Mouse (Mus musculus) kidney, postnatal 0 days (tissue): ENCODE data around the gene Trim47. TPM values are rescaled to one million over a fixed set of nuclear protein-coding genes. Genes with fewer than 3 reads are reported as not detected.
A peak's percentile ranks its signal among the peaks of the same experiment; 100 is the strongest.

Source experiments
- ATAC-seq: fragments of 200-750 bp; cut with Nextera tagmentation; replicated peaks from 2 replicates; pipeline ENCODE4 v1.8.0; 2017; ENCODE audit warnings: low read depth, moderate number of reproducible peaks, moderate TSS enrichment, moderate library complexity; ENCODE audit not compliant: low FRiP score
- DNase-seq: peaks from one replicate; pipeline ENCODE4 v3.0.0-alpha.2; 2016; ENCODE audit warnings: low spot score
- H3K27ac ChIP-seq: fragments of 300-500 bp; sonication (generic); 2 replicates; pipeline ENCODE4 v1.5.1; 2014; ENCODE audit warnings: mild to moderate bottlenecking
- H3K27me3 ChIP-seq: fragments of 300-500 bp; sonication (generic); 2 replicates; pipeline ENCODE4 v1.6.1; 2014; ENCODE audit warnings: low read length, mixed read lengths; ENCODE audit not compliant: insufficient read depth
- H3K36me3 ChIP-seq: fragments of 300-500 bp; sonication (generic); 2 replicates; pipeline ENCODE4 v1.6.1; 2014; ENCODE audit warnings: low read length, mixed read lengths; ENCODE audit not compliant: insufficient read depth
- H3K4me1 ChIP-seq: fragments of 300-500 bp; sonication (generic); replicated peaks from 2 replicates; pipeline ENCODE4 v1.6.1; 2014; ENCODE audit warnings: antibody characterized with exemption, low read length, mixed read lengths; ENCODE audit not compliant: insufficient read depth
- H3K4me2 ChIP-seq: fragments of 300-500 bp; sonication (generic); 2 replicates; pipeline ENCODE4 v1.6.1; 2014; ENCODE audit warnings: mild to moderate bottlenecking, low read length, moderate library complexity, mixed read lengths
- H3K4me3 ChIP-seq: fragments of 300-500 bp; sonication (generic); replicated peaks from 2 replicates; pipeline ENCODE4 v1.5.1; 2014; ENCODE audit warnings: low read depth, low read length
- H3K9ac ChIP-seq: fragments of 300-500 bp; sonication (generic); 2 replicates; pipeline ENCODE4 v1.6.1; 2014; ENCODE audit warnings: low read depth, low read length
- H3K9me3 ChIP-seq: fragments of 300-500 bp; sonication (generic); replicated peaks from 2 replicates; pipeline ENCODE4 v1.6.1; 2016; ENCODE audit warnings: low read length, inconsistent platforms, mixed read lengths
- CTCF ChIP-seq: IDR thresholded peaks from 2 replicates; pipeline ENCODE4 v1.5.1; 2016; ENCODE audit warnings: antibody characterized with exemption, low read depth, mild to moderate bottlenecking, moderate library complexity
- WGBS: fragments of 180-500 bp; shearing (Covaris S2); extraction: QIAGEN DNeasy Blood & Tissue Kit; methylation state at CpG from one replicate; pipeline ENCODE4 v1.1.7; 2014; 5-methylcytosine and 5-hydroxymethylcytosine counted together
- polyA plus RNA-seq: library from polyadenylated mRNA; unstranded; fragments of >200 nt; fragmentation: Nextera tagmentation; extraction: Ambion mirVana; gene quantifications from 2 replicates; pipeline ENCODE4 v1.2.1, GENCODE M21; 2015

Trim47 gene
- polyA plus RNA-seq, 1 experiment from 2014 or later = 40.8 TPM

DNA sequence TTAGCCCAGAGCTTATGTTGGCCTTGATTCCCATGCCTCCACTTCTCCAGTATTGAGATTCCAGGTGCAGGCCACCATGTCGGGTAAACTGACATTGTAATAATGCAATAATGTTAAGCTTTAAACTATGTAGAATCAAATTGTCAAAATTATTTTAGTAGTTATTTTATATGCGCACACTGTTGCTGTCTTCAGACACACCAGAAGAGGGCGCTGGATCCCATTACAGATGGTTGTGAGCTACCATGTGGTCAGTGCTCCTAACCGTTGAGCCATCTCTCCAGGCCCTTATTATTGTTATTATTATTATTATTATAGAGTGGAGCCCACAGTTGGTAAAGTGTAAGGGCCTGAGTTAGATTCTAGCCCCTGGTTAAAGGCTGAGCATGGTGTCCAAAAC is 15.9 kb downstream of the Trim47 start:
- no peak overlapping the region for H3K4me2 ChIP-seq
- peaks cover 26% of the 10 kb centered on the region; the same call in 1 of the 2 replicates for H3K4me1 ChIP-seq
- H3K9ac ChIP-seq = no peak overlapping the region
- H3K9me3 ChIP-seq = no peaks in the 10 kb centered on the region
- no peak overlapping the region for H3K27ac ChIP-seq
- H3K4me3 ChIP-seq = no peak overlapping the region
- DNase-seq (no peak), ATAC-seq (no peak)
- WGBS = 83% methylated on average over 4 of the region's 4 CpGs
- TF ChIP-seq CTCF = peak; percentile 43
- H3K27me3 ChIP-seq = no peaks in the 10 kb centered on the region
- no peaks in the 10 kb centered on the region for H3K36me3 ChIP-seq

DNA sequence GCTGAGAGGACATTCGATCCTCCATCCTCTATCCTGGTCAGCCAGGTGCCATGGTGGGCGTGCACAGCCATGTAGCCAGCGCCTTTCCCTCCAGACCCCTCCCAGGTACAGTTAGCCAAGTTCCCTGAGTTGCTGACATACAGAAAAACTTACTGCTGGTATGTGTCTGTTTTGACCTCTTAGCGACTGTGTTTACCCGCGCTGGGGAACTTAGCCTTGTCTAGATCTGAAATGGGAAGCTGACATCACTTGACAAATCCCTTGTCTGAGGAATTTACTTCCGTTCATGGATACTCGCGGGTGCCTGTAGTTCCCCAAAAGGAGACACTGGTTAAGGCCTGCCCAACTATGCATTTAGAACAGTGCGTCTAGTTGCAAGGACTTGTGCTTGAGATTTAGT is 16.5 kb downstream of the Trim47 start:
- H3K36me3 ChIP-seq = no peaks in the 10 kb centered on the region; the same call in 1 of the 2 replicates
- peak overlapping the region; percentile 73 for H3K9ac ChIP-seq
- 22% methylated on average over 10 of the region's 10 CpGs for WGBS
- H3K9me3 ChIP-seq = no peaks in the 10 kb centered on the region
- no peak for TF ChIP-seq CTCF
- peak overlapping the region; percentile 80 for H3K27ac ChIP-seq
- H3K27me3 ChIP-seq = no peaks in the 10 kb centered on the region
- DNase-seq = peak; percentile 63
- H3K4me1 ChIP-seq = peaks cover 30% of the 10 kb centered on the region; the same call in 1 of the 2 replicates
- peak overlapping the region; percentile 84 for H3K4me2 ChIP-seq
- ATAC-seq = peak; percentile 41
- H3K4me3 ChIP-seq = peak overlapping the region; percentile 58

DNA sequence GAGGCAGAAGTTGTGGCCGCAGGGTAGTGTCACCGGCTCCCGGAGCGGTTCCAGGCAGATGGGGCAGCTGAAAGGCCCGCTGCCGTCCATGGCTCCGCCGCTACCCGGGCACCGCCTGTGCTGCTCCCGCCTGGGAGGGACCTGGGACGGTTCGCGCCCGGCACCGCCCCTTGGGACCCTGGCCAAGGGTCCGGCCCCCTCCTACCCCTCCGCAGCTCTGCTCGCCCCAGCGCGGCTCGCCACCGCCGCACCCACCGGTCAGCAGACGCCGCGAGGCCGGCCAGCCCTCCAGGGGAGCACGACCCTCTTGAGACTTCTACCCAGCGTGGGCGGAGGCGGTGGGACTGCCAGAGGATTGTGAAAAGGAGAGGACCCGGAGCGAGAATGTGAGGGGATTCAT is 16.9 kb downstream of the Trim47 start:
- peak overlapping the region; percentile 58 for H3K4me3 ChIP-seq
- under 1% methylated on average over 35 of the region's 35 CpGs for WGBS
- H3K36me3 ChIP-seq = no peaks in the 10 kb centered on the region; the same call in 1 of the 2 replicates
- peak; percentile 61 for DNase-seq
- no peak for TF ChIP-seq CTCF
- H3K4me1 ChIP-seq = peaks cover 30% of the 10 kb centered on the region; the same call in 1 of the 2 replicates
- H3K27me3 ChIP-seq = no peaks in the 10 kb centered on the region
- peak overlapping the region; percentile 73 for H3K9ac ChIP-seq
- no peaks in the 10 kb centered on the region for H3K9me3 ChIP-seq
- peak overlapping the region; percentile 80 for H3K27ac ChIP-seq
- H3K4me2 ChIP-seq = peak overlapping the region; percentile 84
- ATAC-seq = peak; percentile 61

DNA sequence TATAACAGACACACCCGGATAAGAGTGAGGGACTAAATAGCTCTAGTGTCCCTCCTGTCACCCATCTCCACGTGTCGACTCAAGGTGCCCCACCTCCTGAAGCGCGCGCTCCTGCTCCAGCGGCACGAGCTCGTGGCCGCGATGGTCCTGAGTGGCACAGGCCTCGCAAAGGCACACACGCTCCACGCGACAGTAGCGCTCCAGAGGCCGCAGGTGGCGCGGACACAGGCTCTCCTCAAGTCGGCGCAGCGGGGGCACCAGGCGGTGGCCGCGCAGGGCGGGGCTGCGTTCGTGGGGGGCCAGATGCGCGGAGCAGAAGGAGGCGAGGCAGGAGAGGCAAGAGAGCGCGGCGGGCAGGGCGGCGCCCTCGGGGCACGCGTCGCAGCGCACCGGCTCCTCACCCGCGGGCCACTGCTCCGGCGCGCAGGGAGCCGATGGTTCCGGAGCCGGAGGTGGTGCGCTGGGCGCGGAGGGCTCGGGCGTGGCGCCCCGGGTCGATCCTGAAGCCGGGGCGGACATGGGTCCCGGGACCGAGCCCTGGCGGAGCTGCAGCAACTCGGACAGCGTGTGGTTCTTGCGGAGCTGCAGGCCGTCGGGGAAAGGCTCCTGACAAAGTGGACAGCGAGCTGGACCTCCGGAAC is 17.4 kb downstream of the Trim47 start:
- Histone ChIP-seq H3K27ac (peak overlapping the region; percentile 80), H3K9me3 (no peaks in the 10 kb centered on the region), H3K27me3 (no peaks in the 10 kb centered on the region), H3K36me3 (no peaks in the 10 kb centered on the region; the same call in 1 of the 2 replicates), H3K9ac (peak overlapping the region; percentile 73), H3K4me1 (peaks cover 30% of the 10 kb centered on the region; the same call in 1 of the 2 replicates), H3K4me2 (peak overlapping the region; percentile 84), H3K4me3 (peak overlapping the region; percentile 58)
- DNase-seq (no peak), ATAC-seq (no peak)
- 2% methylated on average over 69 of the region's 70 CpGs for WGBS
- TF ChIP-seq CTCF = no peak; the same call in 1 of the 2 replicates

DNA sequence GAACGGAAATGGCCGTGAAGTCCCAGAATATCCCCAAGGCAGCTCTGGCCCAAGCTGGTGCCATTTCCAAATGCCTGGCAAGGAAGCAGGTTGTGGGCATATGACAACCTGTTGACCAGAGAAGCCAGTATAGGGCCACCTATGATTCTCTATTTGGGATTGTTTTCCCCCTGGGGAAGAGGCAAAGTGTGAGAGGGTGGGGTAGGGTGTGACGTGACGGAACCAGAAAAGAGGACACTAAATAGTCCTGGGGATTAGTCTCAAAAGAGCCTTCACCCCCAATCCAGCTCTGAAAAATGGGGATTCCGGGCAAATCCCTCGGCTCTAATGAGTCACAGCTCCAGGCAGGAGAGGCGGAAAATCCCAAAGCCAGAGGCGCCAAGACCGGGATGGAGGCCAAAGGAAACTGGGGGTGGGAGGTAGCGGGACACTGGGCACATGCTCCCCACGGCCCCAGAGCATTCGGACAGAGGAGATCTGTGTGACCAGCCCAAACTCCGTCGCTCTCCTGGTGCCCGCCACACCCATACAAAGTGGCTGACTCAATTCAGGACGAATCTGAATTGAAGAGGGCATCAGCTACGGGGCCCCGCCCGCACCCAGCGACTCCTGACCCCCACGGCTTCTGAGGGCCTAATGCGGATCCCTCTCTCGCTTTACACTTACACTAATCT is 18.4 kb downstream of the Trim47 start:
- 11% methylated on average over 23 of the region's 23 CpGs for WGBS
- Histone ChIP-seq H3K27ac (peak overlapping the region; percentile 81), H3K4me1 (peaks cover 39% of the 10 kb centered on the region), H3K9me3 (no peaks in the 10 kb centered on the region), H3K4me3 (peak overlapping the region; percentile 58), H3K27me3 (no peaks in the 10 kb centered on the region), H3K9ac (peak overlapping the region; percentile 73; the same call in 1 of the 2 replicates), H3K4me2 (peak overlapping the region; percentile 84), H3K36me3 (no peaks in the 10 kb centered on the region; the same call in 1 of the 2 replicates)
- no peak for TF ChIP-seq CTCF
- DNase-seq (no peak), ATAC-seq (no peak)

DNA sequence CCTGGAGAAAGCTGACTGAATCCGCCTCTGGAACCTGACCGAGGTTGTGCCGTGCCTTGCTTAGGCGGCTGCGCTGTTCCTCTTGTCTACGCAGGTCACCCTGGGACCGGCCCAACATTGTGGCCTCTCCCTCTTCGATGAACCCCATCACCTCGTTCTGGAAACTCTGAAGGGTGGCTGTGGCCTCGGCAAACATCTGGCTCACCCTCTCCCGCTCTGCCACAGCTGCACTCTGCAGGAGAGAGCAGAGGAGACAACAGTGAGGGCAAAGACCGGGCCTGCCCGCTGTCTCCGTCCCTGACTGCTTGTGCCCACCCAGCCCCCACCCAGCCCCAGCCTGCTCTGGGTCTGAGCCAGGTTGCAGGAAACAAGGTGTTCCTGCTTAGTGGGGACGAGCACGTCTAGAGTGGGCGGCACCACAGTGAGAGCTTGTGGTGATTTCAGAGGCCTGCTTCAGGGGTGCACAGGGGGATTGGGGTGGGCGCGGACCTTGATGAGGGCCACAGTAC is 19.2 kb downstream of the Trim47 start:
- DNase-seq (no peak), ATAC-seq (peak; percentile 31; the same call in 1 of the 2 replicates)
- Histone ChIP-seq H3K9me3 (no peaks in the 10 kb centered on the region), H3K36me3 (no peaks in the 10 kb centered on the region; the same call in 1 of the 2 replicates), H3K4me3 (peak overlapping the region; percentile 58), H3K4me2 (peak overlapping the region; percentile 84), H3K4me1 (peaks cover 46% of the 10 kb centered on the region), H3K27me3 (no peaks in the 10 kb centered on the region), H3K27ac (peak overlapping the region; percentile 81), H3K9ac (peak overlapping the region; percentile 73; the same call in 1 of the 2 replicates)
- no peak for TF ChIP-seq CTCF
- 27% methylated on average over 19 of the region's 19 CpGs for WGBS
